Mouse (Mus musculus): ENCODE results near the gene Gin1.

DNA sequence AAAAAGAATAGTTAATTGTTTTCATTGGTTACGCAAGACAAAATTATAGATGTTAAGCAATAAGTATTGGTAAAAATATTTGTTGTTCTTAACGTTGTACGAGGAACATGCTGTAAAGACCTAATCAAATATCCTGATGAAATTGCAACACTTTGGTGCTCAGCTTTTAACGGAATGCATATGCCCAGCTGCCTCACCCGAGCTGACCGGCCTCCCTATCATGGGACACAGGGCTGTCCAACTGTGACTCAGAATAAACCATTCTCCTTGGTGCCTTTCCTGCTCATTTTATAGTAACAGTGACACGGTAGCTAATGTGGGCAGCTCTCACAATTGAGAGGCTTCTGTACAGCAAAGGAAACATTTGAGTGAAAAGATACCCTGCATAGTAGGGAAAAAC is 1.1 kb downstream of the Gin1 start:
- no peak for TF ChIP-seq CTCF (IDR thresholded peaks at IDR 0.05; ENCODE audit: extremely low read depth, insufficient read length, insufficient replicate concordance, low read depth, low read length)
- TF ChIP-seq POLR2A (IDR thresholded peaks at IDR 0.05; ENCODE audit: low read depth, low read length), result no peak
